Mouse (Mus musculus) ES-E14 (cell line): ENCODE results near the gene Usp49. TPM values are rescaled to one million over a fixed set of nuclear protein-coding genes. Genes with fewer than 3 reads are reported as not detected.
A peak's percentile ranks its signal among the peaks of the same experiment; 100 is the strongest.

ENCODE experiments used
- DNase-seq: peaks from one replicate; pipeline ENCODE4 v3.0.0-alpha.2; 2013; ENCODE audit warnings: low read depth, low spot score
- H3K27ac ChIP-seq: 2 replicates; pipeline ENCODE4 v1.5.1; 2012; ENCODE audit warnings: low read depth, mild to moderate bottlenecking, low read length, moderate library complexity, mixed read lengths; ENCODE audit not compliant: poor library complexity, insufficient read depth, severe bottlenecking
- H3K36me3 ChIP-seq: 2 replicates; pipeline ENCODE4 v1.6.1; 2012; ENCODE audit warnings: mild to moderate bottlenecking, low read length, moderate library complexity, mixed read lengths; ENCODE audit not compliant: control insufficient read depth, poor library complexity, insufficient read depth, severe bottlenecking
- H3K4me1 ChIP-seq, 2 experiments: fragments of 150-350 bp in 1 of 2; sonication (generic) in 1 of 2; 2 replicates each; pipeline ENCODE4 v1.6.1; 2012; ENCODE audit warnings: low read length in 2 of 2, mild to moderate bottlenecking in 1 of 2, mixed read lengths in 1 of 2; ENCODE audit not compliant: control insufficient read depth in 2 of 2, insufficient read depth in 2 of 2, poor library complexity in 1 of 2
- H3K4me3 ChIP-seq, 2 experiments: fragments of 150-350 bp in 1 of 2; sonication (generic) in 1 of 2; 2 replicates each; pipeline ENCODE4 v1.5.1; 2012; ENCODE audit warnings: low read length in 2 of 2, low read depth in 1 of 2, mild to moderate bottlenecking in 1 of 2, mixed read lengths in 1 of 2; ENCODE audit not compliant: insufficient read depth in 1 of 2, poor library complexity in 1 of 2, severe bottlenecking in 1 of 2
- H3K9ac ChIP-seq: 2 replicates; pipeline ENCODE4 v1.6.1; 2012; ENCODE audit warnings: low read depth, mild to moderate bottlenecking, low read length, mixed read lengths; ENCODE audit not compliant: poor library complexity, insufficient read depth, severe bottlenecking
- H3K9me3 ChIP-seq: fragments of 150-350 bp; sonication (generic); 2 replicates; pipeline ENCODE4 v1.6.1; 2012; ENCODE audit warnings: low read depth, mild to moderate bottlenecking, low read length; ENCODE audit not compliant: control insufficient read depth, insufficient read depth
- CHD2 ChIP-seq: IDR thresholded peaks from 2 replicates; pipeline ENCODE4 v1.6.1; 2014; ENCODE audit warnings: mild to moderate bottlenecking, low read depth, low read length, inconsistent platforms
- HCFC1 ChIP-seq: IDR thresholded peaks from 2 replicates; pipeline ENCODE4 v1.6.1; 2012; ENCODE audit warnings: low read length, inconsistent platforms, borderline replicate concordance; ENCODE audit not compliant: insufficient read depth
- MAFK ChIP-seq: IDR thresholded peaks from 2 replicates; pipeline ENCODE4 v1.6.1; 2014; ENCODE audit warnings: mild to moderate bottlenecking, low read depth, low read length, inconsistent platforms; ENCODE audit not compliant: insufficient read depth
- ZC3H11A ChIP-seq: IDR thresholded peaks from 2 replicates; pipeline ENCODE4 v1.6.1; 2012; ENCODE audit warnings: low read depth, mild to moderate bottlenecking, inconsistent platforms, low read length, borderline replicate concordance
- ZNF384 ChIP-seq: IDR thresholded peaks from 2 replicates; pipeline ENCODE4 v1.6.1; 2012; ENCODE audit warnings: low read depth, low read length, inconsistent platforms
- in situ Hi-C, 2 experiments: fragments of 600-800 bp; cut with MboI; formaldehyde crosslinking; loops; one replicate each; pipeline ENCODE4 v1.15.1; 2025; ENCODE audit warnings: low sequenced_read_pairs in 2 of 2, inconsistent platforms in 1 of 2; ENCODE audit not compliant: unreplicated experiment in 2 of 2
- total RNA-seq: library from RNA; depleted of rRNA; stranded (reverse); fragments of 300-350 nt; gene quantifications from 2 replicates; pipeline ENCODE4 v1.2.3, GENCODE M21; 2012

Gene Usp49
- total RNA-seq, 1 experiment = 10.0 TPM

DNA sequence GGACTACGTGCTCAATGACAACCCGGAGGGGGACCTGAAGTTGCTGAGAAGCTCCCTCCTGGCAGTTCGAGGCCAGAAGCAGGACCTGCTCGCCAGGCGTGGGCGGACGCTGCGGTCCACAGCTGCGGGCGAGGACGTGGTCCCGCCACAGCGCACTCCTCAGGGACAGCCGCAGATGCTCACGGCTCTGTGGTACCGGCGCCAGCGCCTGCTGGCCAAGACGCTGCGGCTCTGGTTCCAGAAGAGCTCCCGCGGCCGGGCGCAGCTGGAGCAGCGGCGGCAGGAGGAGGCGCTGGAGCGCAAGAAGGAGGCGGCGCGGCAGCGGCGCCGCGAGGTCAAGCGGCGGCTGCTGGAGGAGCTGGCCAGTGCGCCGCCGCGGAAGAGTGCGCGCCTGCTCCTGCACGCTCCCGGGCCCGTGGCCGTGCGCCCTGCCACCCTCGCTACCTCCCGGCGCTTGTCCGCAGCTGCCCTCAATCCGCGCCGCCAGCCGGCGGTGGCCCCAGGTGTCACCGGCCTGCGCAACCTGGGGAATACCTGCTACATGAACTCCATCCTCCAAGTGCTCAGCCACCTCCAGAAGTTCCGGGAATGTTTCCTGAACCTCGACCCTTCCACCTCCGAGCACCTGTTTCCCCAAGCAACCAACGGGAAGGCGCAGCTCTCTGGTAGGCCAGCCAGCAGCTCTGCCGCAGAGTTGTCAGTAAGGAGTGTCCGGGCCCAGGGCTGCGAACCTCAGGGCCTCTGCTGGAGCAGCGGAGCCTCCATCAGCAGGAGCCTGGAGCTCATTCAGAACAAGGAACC, 42.0 kb downstream of the Usp49 start:
- in situ Hi-C loops = no loop called here
- TF ChIP-seq CHD2 (no peak), HCFC1 (peak; percentile 16; the same call in 1 of the 2 replicates)
- peak overlapping the region; percentile 67 to 85 for H3K4me3 ChIP-seq
- peak overlapping the region; percentile 48 for H3K9ac ChIP-seq
- H3K4me1 ChIP-seq = peaks cover 0 to 2% of the 10 kb centered on the region in 2 experiments; a peak in 2 of 4 replicates
- peak; percentile 45 for DNase-seq
- H3K36me3 ChIP-seq = peaks cover 3% of the 10 kb centered on the region; the same call in 1 of the 2 replicates
- no peaks in the 10 kb centered on the region for H3K9me3 ChIP-seq
- H3K27ac ChIP-seq = no peak overlapping the region

DNA sequence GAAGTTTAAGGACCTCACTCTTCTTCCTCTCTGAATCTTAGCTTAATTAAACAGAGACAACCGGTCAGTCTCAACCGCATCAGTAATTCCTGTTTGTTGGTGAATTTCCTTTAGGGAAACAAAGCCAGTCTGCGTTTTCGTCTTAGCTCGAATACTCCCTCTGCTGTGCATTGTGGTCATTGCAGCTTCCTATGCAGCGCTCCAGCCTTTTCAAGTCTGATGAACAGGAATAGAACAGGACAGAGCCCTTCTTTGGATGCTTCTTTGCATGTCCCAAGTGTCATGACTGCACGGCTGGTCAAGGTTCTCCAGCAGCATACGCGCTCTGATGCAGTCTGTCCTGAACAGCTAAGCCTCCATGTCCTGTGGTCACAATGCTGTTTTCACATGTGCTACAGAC, 46.1 kb downstream of the Usp49 start:
- no peaks in the 10 kb centered on the region for H3K9me3 ChIP-seq

DNA sequence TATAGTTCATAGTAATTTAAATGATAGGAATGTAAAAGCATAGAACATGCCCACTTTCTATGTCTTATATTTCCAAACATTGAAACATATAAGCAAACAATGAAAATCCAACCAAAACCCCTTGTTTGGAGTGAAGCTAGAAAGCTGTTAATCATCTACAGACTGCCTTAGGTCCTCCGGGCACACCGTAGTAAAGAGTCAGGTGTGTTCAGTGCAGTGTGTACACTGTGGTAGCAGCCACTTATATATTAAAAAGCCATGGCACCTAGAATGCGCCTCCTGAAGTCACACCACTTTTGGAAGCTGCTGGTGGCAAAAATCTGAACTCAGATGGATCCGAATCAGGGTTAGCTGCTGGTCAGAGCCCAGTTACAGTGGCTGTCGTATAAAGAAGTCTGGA, 47.7 kb downstream of the Usp49 start:
- Histone ChIP-seq H3K27ac (no peak overlapping the region), H3K36me3 (peaks cover 10% of the 10 kb centered on the region; the same call in 1 of the 2 replicates), H3K4me1 (peaks cover 0 to 6% of the 10 kb centered on the region in 2 experiments; a peak in 1 of 4 replicates), H3K9me3 (no peaks in the 10 kb centered on the region), H3K9ac (no peak overlapping the region), H3K4me3 (no peak overlapping the region)
- DNase-seq = no peak
- in situ Hi-C loops = no loop called here
- TF ChIP-seq MAFK = no peak
- TF ChIP-seq HCFC1 = no peak
- TF ChIP-seq ZNF384 = no peak
- TF ChIP-seq ZC3H11A = no peak
- no peak for TF ChIP-seq CHD2

More for the DNA sequence above, 46.1 kb downstream of the Usp49 start:
- Histone ChIP-seq H3K4me3 (no peak overlapping the region), H3K4me1 (peaks cover 0 to 2% of the 10 kb centered on the region in 2 experiments; a peak in 2 of 4 replicates), H3K9ac (no peak overlapping the region), H3K36me3 (peaks cover 5% of the 10 kb centered on the region; the same call in 1 of the 2 replicates), H3K27ac (no peak overlapping the region)
- DNase-seq = peak; percentile 72
- no peak for TF ChIP-seq CHD2
- TF ChIP-seq ZC3H11A = peak; percentile 52; the same call in 1 of the 2 replicates
- in situ Hi-C loops = no loop called here

DNA sequence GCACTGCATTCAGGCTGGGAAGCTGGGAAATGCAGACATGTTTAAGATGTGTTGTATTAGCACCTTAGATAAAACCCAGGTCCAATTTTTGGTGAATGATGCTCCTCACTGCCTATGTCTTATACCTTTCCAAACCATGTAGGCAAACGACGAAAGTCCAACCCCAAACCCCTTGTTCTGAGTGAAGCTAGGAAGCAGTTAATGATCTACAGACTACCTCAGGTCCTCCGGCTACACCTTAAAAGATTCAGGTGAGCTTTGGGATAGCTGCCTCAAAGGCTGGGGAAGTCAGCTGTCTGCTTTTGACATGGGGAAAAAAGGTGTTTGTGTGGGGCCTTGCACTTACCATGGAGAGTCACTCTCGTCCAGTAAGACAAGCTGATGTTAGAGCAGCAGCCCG, 48.2 kb downstream of the Usp49 start:
- H3K9me3 ChIP-seq = no peaks in the 10 kb centered on the region
- in situ Hi-C loops = no loop called here
- DNase-seq = no peak
- no peak overlapping the region for H3K4me3 ChIP-seq
- H3K27ac ChIP-seq = no peak overlapping the region
- no peak overlapping the region for H3K9ac ChIP-seq
- peaks cover 0 to 6% of the 10 kb centered on the region in 2 experiments; a peak in 1 of 4 replicates for H3K4me1 ChIP-seq
- TF ChIP-seq MAFK (no peak), CHD2 (no peak), ZNF384 (no peak), HCFC1 (no peak), ZC3H11A (no peak)
- H3K36me3 ChIP-seq = peaks cover 10% of the 10 kb centered on the region; the same call in 1 of the 2 replicates

DNA sequence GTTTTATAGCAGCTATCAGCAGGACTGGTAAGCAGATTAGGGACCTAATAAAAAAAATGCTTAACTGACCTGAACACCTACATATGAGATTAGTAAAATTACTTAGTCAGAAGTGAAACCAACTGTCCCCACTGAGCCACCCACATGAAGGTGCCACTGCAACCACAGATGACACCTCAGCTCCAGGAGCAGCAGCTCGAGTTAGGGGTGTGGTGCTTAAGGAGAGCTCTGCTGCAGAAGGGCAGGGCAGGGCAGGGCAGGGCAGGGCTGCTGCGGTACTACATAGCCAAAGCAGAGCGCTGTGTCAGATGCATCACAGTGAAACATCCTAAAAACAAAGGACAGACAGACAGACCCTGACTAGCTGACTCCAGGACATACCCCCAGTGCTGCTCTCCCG, 52.3 kb downstream of the Usp49 start:
- Histone ChIP-seq H3K9me3 (no peaks in the 10 kb centered on the region), H3K4me1 (peaks cover 3 to 8% of the 10 kb centered on the region in 2 experiments; a peak in 1 of 4 replicates), H3K9ac (no peak overlapping the region), H3K27ac (no peak overlapping the region), H3K4me3 (no peak overlapping the region), H3K36me3 (peaks cover 22% of the 10 kb centered on the region)
- no peak for DNase-seq
- TF ChIP-seq ZC3H11A (no peak), HCFC1 (no peak), ZNF384 (no peak), MAFK (no peak), CHD2 (no peak)
- in situ Hi-C loops = no loop called here
